ENCODE assay signal across 9 mouse cellular contexts in the genomic region with DNA sequence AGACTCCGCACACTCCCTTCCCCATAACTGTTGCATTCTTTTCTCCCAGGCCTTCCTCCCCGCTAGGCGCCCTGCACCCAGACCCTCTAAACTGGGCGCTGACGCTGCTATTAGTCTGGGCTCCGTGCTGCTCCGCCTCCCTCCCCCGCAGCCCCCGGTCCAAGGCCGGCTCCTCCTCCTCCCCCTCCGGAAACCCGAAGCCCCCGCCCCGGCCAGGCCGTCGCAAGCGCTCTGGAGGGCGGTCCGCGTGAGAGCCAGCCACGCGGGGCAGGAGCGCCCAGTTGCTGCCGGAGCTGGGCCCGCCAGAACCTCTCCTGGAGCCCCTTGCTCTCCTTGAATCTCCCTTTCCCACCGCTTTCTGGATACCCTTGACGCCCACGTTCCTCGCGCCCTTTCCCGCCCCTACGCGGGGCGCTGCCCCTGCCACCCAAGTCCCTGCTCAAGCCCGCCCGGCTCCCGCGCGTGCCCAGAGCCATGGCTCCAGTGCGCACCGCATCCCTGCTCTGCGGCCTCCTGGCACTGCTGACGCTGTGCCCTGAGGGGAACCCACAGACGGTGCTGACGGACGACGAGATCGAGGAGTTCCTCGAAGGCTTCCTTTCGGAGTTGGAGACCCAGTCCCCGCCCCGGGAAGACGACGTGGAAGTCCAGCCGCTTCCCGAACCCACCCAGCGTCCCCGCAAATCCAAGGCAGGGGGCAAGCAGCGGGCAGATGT. TPM values are rescaled to one million over a fixed set of nuclear protein-coding genes. Genes with fewer than 3 reads are reported as not detected.
DNase-seq lines count a peak whose midpoint lies in the region; ATAC-seq and TF ChIP-seq lines count a peak whose summit lies in the region.
"Had no signal": no experiment of that assay in that cellular context is flagged by ENCODE, and none has a peak within 500 bp of the region (broad histone marks: within the 10 kb centered on the region; RNA-seq: fewer than 3 reads in every experiment).

Gene Aebp1 (plus strand): TSS at position 270 of the 716 bp plus-strand sequence.

- peak within 1 kb of the TSS; percentile 49 for H3K4me3 ChIP-seq in embryonic facial prominence, embryonic 14.5 days (ENCODE audit: low read depth, low read length)
- H3K4me3 ChIP-seq in heart, embryonic 14.5 days (ENCODE audit: control insufficient read depth in 1 of 2, insufficient read depth in 1 of 2, low read depth in 1 of 2, low read length in 2 of 2): peak within 1 kb of the TSS; percentile 50 to 61
- peak within 1 kb of the TSS; percentile 52 for H3K4me3 ChIP-seq in kidney, embryonic 16.5 days (ENCODE audit: low read length)
- peak within 1 kb of the TSS; percentile 48 for H3K4me3 ChIP-seq in lung, embryonic 14.5 days (ENCODE audit: low read depth, low read length)

- 1% methylated on average over 47 of the region's 59 CpGs for WGBS in embryonic facial prominence, embryonic 14.5 days
- WGBS in heart, embryonic 14.5 days: 1% methylated on average over 49 of the region's 59 CpGs
- 2% methylated on average over 57 of the region's 59 CpGs for WGBS in kidney, embryonic 16.5 days
- WGBS in lung, embryonic 14.5 days: 1% methylated on average over 59 of the region's 59 CpGs

- no peaks in the 10 kb centered on the region for H3K9me3 ChIP-seq in embryonic facial prominence, embryonic 14.5 days (ENCODE audit: control insufficient read depth, low read length)
- H3K9me3 ChIP-seq in heart, embryonic 14.5 days (ENCODE audit: control insufficient read depth, low read length): peaks cover 3% of the 10 kb centered on the region; the same call in 1 of the 2 replicates
- H3K9me3 ChIP-seq in kidney, embryonic 16.5 days (ENCODE audit: low read length): peaks cover 4% of the 10 kb centered on the region; the same call in 1 of the 2 replicates
- no peaks in the 10 kb centered on the region for H3K9me3 ChIP-seq in lung, embryonic 14.5 days (ENCODE audit: low read depth, low read length)

- H3K4me2 ChIP-seq in embryonic facial prominence, embryonic 14.5 days (ENCODE audit: low read depth, low read length): peak within 1 kb of the TSS; percentile 86
- H3K4me2 ChIP-seq in heart, embryonic 14.5 days (ENCODE audit: low read length): peak within 1 kb of the TSS; percentile 86
- H3K4me2 ChIP-seq in kidney, embryonic 16.5 days (replicated peaks; ENCODE audit: low read depth, low read length): peak within 1 kb of the TSS; percentile 78
- H3K4me2 ChIP-seq in lung, embryonic 14.5 days: peak within 1 kb of the TSS; percentile 85

- TF ChIP-seq CTCF in lung, embryonic 14.5 days (IDR thresholded peaks at IDR 0.05; ENCODE audit: low read depth): no peak

- H3K27me3 ChIP-seq in embryonic facial prominence, embryonic 14.5 days (replicated peaks; ENCODE audit: control insufficient read depth, insufficient read depth, low read length): peaks cover 15% of the 10 kb centered on the region; the same call in 1 of the 2 replicates
- 0 out of 2 replicates have a peak, but pooled peaks cover 5% of the 10 kb centered on the region for H3K27me3 ChIP-seq in heart, embryonic 14.5 days (ENCODE audit: control insufficient read depth, insufficient read depth, low read length)
- no peaks in the 10 kb centered on the region for H3K27me3 ChIP-seq in kidney, embryonic 16.5 days (ENCODE audit: insufficient read depth, low read length)
- H3K27me3 ChIP-seq in lung, embryonic 14.5 days (ENCODE audit: insufficient read depth, low read length): no peaks in the 10 kb centered on the region

- peaks cover 16% of the 10 kb centered on the region; the same call in 1 of the 2 replicates for H3K36me3 ChIP-seq in embryonic facial prominence, embryonic 14.5 days (ENCODE audit: control insufficient read depth, insufficient read depth, low read length)
- H3K36me3 ChIP-seq in heart, embryonic 14.5 days (ENCODE audit: control insufficient read depth, insufficient read depth, low read length): no peaks in the 10 kb centered on the region; the same call in 1 of the 2 replicates
- H3K36me3 ChIP-seq in kidney, embryonic 16.5 days (ENCODE audit: insufficient read depth, low read length): no peaks in the 10 kb centered on the region
- H3K36me3 ChIP-seq in lung, embryonic 14.5 days (ENCODE audit: insufficient read depth): 0 out of 2 replicates have a peak, but pooled peaks cover 4% of the 10 kb centered on the region

- peaks cover 19% of the 10 kb centered on the region for H3K4me1 ChIP-seq in embryonic facial prominence, embryonic 14.5 days (ENCODE audit: control insufficient read depth, insufficient read depth, low read length)
- H3K4me1 ChIP-seq in heart, embryonic 14.5 days (ENCODE audit: control insufficient read depth in 2 of 2, insufficient read depth in 2 of 2, low read length in 2 of 2): peaks cover 17 to 24% of the 10 kb centered on the region in 2 experiments
- peaks cover 26% of the 10 kb centered on the region for H3K4me1 ChIP-seq in kidney, embryonic 16.5 days (ENCODE audit: insufficient read depth, low read length)
- peaks cover 4% of the 10 kb centered on the region for H3K4me1 ChIP-seq in lung, embryonic 14.5 days (ENCODE audit: insufficient read depth)

- H3K9ac ChIP-seq in embryonic facial prominence, embryonic 14.5 days (ENCODE audit: low read depth, low read length): peak within 1 kb of the TSS; percentile 79
- H3K9ac ChIP-seq in heart, embryonic 14.5 days (ENCODE audit: low read length): peak within 1 kb of the TSS; percentile 70
- peak within 1 kb of the TSS; percentile 74 for H3K9ac ChIP-seq in kidney, embryonic 16.5 days (replicated peaks; ENCODE audit: low read length)
- peak within 1 kb of the TSS; percentile 59 for H3K9ac ChIP-seq in lung, embryonic 14.5 days

- DNase-seq in left cerebral cortex, adult 18-20 months (ENCODE audit: low spot score in 2 of 2): no peak
- no peak for DNase-seq in left cerebral cortex, adult 9 months (ENCODE audit: low spot score in 2 of 2)
- DNase-seq in embryonic facial prominence, embryonic 14.5 days (ENCODE audit: low spot score): peak; percentile 79
- DNase-seq in lung, embryonic 14.5 days: peak; percentile 76
- DNase-seq in retina, embryonic 14.5 days (ENCODE audit: low spot score): peak; percentile 30
- DNase-seq in frontal cortex, postnatal 14 days (ENCODE audit: low spot score in 2 of 2): no peak

- H3K27ac ChIP-seq in embryonic facial prominence, embryonic 14.5 days (replicated peaks; ENCODE audit: low read depth, low read length): peak within 1 kb of the TSS; percentile 33; the same call in 1 of the 2 replicates
- peak within 1 kb of the TSS; percentile 5; a peak in 1 of 4 replicates for H3K27ac ChIP-seq in heart, embryonic 14.5 days (replicated peaks in 1 of 2; ENCODE audit: control insufficient read depth in 1 of 2, insufficient read depth in 1 of 2, low read depth in 2 of 2, low read length in 2 of 2)
- H3K27ac ChIP-seq in kidney, embryonic 16.5 days (ENCODE audit: low read length): peak within 1 kb of the TSS; percentile 23
- H3K27ac ChIP-seq in lung, embryonic 14.5 days (ENCODE audit: low read depth): no peak within 1 kb of the TSS

- peak; percentile 80 for ATAC-seq in embryonic facial prominence, embryonic 14.5 days (ENCODE audit: low read depth)
- peak; percentile 32; the same call in 1 of the 2 replicates for ATAC-seq in heart, embryonic 14.5 days (ENCODE audit: insufficient number of reproducible peaks, insufficient read depth, low FRiP score, low read depth)
- peak; percentile 67 for ATAC-seq in kidney, embryonic 16.5 days (ENCODE audit: low FRiP score, low TSS enrichment)
- peak; percentile 84 for ATAC-seq in lung, embryonic 14.5 days (ENCODE audit: insufficient read depth)

RNA-seq across cellular contexts. Expression of gene Aebp1, which starts in this region (rescaled TPM):
- 10 to 100 TPM; 21.4 to 23.5 TPM for total RNA-seq in left cerebral cortex, adult 18-20 months (2021)
- polyA plus RNA-seq in embryonic facial prominence, embryonic 14.5 days (2014; fragmentation: Nextera tagmentation; extraction: Ambion mirVana): 68.8 and 73.6 TPM in 2 replicates
- 25.0 and 32.8 TPM in 2 replicates for polyA plus RNA-seq in heart, embryonic 14.5 days (2014; fragmentation: Nextera tagmentation; extraction: Ambion mirVana)
- polyA plus RNA-seq in kidney, embryonic 16.5 days (2015; fragmentation: Nextera tagmentation; extraction: Ambion mirVana): 59.6 and 61.1 TPM in 2 replicates
- polyA plus RNA-seq in lung, embryonic 14.5 days (2014; fragmentation: Nextera tagmentation; extraction: Ambion mirVana): 30.8 and 32.5 TPM in 2 replicates
- total RNA-seq: MEL had no signal

Comparison
In these comparisons a context has a peak if more than half of its experiments do, and no peak if none do; other contexts are left out.
1. DNase-seq: peak in embryonic facial prominence, embryonic 14.5 days (single experiment), lung, embryonic 14.5 days (single experiment) and retina, embryonic 14.5 days (single experiment); none in left cerebral cortex, adult 18-20 months (0 of 2), left cerebral cortex, adult 9 months (0 of 2) and frontal cortex, postnatal 14 days (0 of 2).
2. ATAC-seq: peak in every context shown above with its lines; median percentile 84 in lung, embryonic 14.5 days; 80 in embryonic facial prominence, embryonic 14.5 days; 67 in kidney, embryonic 16.5 days; 32 in heart, embryonic 14.5 days.
3. Peak in every context shown above with its lines, with median percentiles within 50 percentile points of each other: H3K4me2 ChIP-seq, H3K4me3 ChIP-seq and H3K9ac ChIP-seq.